Mouse (Mus musculus) embryonic facial prominence, embryonic 10.5 days (tissue): ENCODE measurements at regions not wholly inside any gene's neighbourhood (a gene's known extent, or its start where the extent isn't known, plus 50 kb on each side); places are given as distances from the start of the nearest gene placed in this dataset.

Experiments used
- DNase-seq: peaks from one replicate; pipeline ENCODE4 v3.0.0-alpha.2; 2017; ENCODE audit warnings: low spot score
- H3K27ac ChIP-seq: fragments of 300-500 bp; sonication (generic); replicated peaks from 2 replicates; pipeline ENCODE4 v1.5.1; 2016; ENCODE audit warnings: mild to moderate bottlenecking
- H3K27me3 ChIP-seq: fragments of 300-500 bp; sonication (generic); replicated peaks from 2 replicates; pipeline ENCODE4 v1.6.1; 2016; ENCODE audit warnings: low read depth, mild to moderate bottlenecking; ENCODE audit not compliant: poor library complexity, severe bottlenecking
- H3K36me3 ChIP-seq: fragments of 300-500 bp; sonication (generic); replicated peaks from 2 replicates; pipeline ENCODE4 v1.6.1; 2016; ENCODE audit warnings: mild to moderate bottlenecking, moderate library complexity
- H3K4me1 ChIP-seq: fragments of 300-500 bp; sonication (generic); 2 replicates; pipeline ENCODE4 v1.6.1; 2016
- H3K4me3 ChIP-seq: fragments of 300-500 bp; sonication (generic); 2 replicates; pipeline ENCODE4 v1.5.1; 2016; ENCODE audit warnings: mild to moderate bottlenecking, moderate library complexity
- H3K9me3 ChIP-seq: fragments of 300-500 bp; sonication (generic); 2 replicates; pipeline ENCODE4 v1.6.1; 2016; ENCODE audit warnings: mild to moderate bottlenecking
- WGBS: fragments of 180-500 bp; shearing (Covaris S2); methylation state at CpG from one replicate; pipeline ENCODE4 v1.1.7; 2016; 5-methylcytosine and 5-hydroxymethylcytosine counted together

DNA sequence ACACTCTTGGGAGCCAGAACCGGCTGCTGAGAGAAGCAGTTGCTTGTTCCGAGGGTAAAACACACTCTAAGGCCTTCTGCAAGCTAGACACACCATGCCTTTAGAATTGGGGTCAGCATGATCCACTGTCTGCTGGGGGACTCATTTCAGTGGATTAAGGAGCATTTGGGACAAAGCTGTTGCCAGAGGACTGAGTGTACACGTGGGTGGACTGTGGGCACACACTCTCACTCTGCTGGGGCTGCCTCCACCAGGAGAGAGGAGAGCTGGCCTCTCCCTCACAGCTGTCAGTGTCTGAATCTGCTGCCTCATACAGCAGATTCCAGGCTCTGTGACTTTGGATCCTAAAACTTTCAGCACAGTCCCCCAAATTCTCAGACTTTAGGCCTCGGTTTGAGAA is 161.2 kb upstream of the Rreb1 start:
- DNase-seq: no peak
- H3K27ac ChIP-seq: no peak overlapping the region
- H3K9me3 ChIP-seq: no peaks in the 10 kb centered on the region
- no peak overlapping the region for H3K4me3 ChIP-seq
- H3K4me1 ChIP-seq: peaks cover 13% of the 10 kb centered on the region
- 84% methylated on average over 4 of the region's 4 CpGs for WGBS
- no peaks in the 10 kb centered on the region for H3K27me3 ChIP-seq
- no peaks in the 10 kb centered on the region for H3K36me3 ChIP-seq

GRCm38 (mm10) chr13:37619841-37620725 is 158.1 kb upstream of the Rreb1 start:
- Histone ChIP-seq H3K36me3 (no peaks in the 10 kb centered on the region), H3K4me3 (no peak overlapping the region), H3K27ac (peak overlapping the region; percentile 64), H3K4me1 (peaks cover 13% of the 10 kb centered on the region), H3K27me3 (no peaks in the 10 kb centered on the region), H3K9me3 (no peaks in the 10 kb centered on the region)
- no peak for DNase-seq
- 54% methylated on average over 11 of the region's 11 CpGs for WGBS

GRCm38 (mm10) chr13:37621319-37622050 is 156.7 kb upstream of the Rreb1 start:
- no peaks in the 10 kb centered on the region for H3K27me3 ChIP-seq
- H3K36me3 ChIP-seq: no peaks in the 10 kb centered on the region
- peaks cover 13% of the 10 kb centered on the region for H3K4me1 ChIP-seq
- no peak for DNase-seq
- H3K9me3 ChIP-seq: no peaks in the 10 kb centered on the region
- H3K4me3 ChIP-seq: no peak overlapping the region
- WGBS: 92% methylated on average over 5 of the region's 5 CpGs
- no peak overlapping the region for H3K27ac ChIP-seq

DNA sequence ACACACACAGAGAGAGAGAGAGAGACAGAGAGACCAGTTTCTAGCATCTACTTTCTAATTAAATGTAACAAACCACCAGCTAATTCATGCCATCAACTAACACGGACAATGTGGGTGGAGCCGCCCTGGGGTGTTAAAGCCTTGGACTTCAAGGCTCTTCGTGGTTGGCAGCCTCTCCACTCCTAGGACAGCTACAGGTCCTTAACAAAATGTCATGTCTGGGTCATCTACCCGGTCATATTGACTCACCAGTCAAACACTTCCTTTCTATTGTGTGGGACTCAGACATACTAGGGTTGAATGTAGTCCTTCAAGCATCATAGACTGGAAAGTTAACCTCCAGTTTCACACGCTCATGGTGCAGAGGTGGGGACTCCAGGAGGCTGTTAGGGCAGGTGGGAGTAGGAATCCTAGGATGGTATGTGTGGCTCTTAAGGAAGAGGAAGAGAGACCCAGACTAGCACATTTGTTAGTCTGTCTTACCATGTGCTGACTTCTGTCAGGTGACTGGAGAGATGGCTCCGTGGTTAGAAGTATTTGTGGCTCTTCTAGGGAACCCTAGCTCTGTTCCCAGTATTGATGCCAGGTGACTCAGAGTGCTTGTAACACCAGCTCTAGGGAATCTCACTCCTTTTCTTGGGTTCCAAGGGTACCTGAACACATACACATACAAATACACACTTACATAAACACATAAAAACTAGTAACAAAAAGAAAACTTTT is 155.7 kb upstream of the Rreb1 start:
- no peaks in the 10 kb centered on the region for H3K36me3 ChIP-seq
- H3K27me3 ChIP-seq: no peaks in the 10 kb centered on the region
- H3K4me1 ChIP-seq: peaks cover 13% of the 10 kb centered on the region
- H3K9me3 ChIP-seq: no peaks in the 10 kb centered on the region
- WGBS: 75% methylated on average over 6 of the region's 6 CpGs
- no peak overlapping the region for H3K4me3 ChIP-seq
- no peak for DNase-seq
- no peak overlapping the region for H3K27ac ChIP-seq

- H3K9me3 ChIP-seq: no peaks in the 10 kb centered on the region
These were observed 153.5 kb upstream of the Rreb1 start for GRCm38 (mm10) chr13:37624741-37625140.

DNA sequence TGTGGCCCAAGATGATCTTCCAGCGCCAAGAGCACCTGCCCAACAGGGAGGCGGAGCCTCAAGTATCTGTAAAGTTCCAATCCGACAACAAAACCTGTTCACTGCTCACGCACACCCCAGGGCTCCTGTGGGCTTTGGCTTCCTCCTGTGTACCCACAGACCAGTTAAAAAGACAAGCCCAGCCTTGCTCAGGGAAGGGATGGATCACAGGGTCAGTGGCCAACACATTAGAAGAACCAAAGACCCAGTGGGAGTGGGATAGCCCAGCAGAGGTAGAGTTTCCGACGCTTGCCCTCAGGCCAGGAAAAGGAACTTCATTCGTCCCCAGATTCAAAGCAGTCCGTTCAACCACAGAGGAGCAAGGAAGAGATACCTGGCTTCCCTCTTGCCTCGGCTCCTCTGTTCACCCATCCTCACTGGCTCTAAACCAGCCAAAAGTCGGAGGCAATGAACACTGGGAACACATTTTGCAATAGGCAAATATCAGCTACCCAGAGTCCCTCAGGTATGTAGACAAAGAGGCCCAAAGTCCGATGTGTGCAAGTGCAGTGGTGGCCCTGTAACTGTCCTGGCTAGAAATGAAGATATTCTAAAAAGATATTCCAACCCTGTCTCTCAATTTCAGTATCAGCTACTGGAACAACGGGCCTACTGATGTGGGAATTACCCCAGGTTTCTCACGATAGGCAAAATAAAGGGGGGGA is 152.5 kb upstream of the Rreb1 start:
- DNase-seq: no peak
- WGBS: 87% methylated on average over 13 of the region's 13 CpGs
- no peaks in the 10 kb centered on the region for H3K27me3 ChIP-seq
- no peak overlapping the region for H3K27ac ChIP-seq
- no peaks in the 10 kb centered on the region for H3K36me3 ChIP-seq
- no peaks in the 10 kb centered on the region for H3K9me3 ChIP-seq
- no peak overlapping the region for H3K4me3 ChIP-seq
- H3K4me1 ChIP-seq: peaks cover 9% of the 10 kb centered on the region

More at GRCm38 (mm10) chr13:37624741-37625140, 153.5 kb upstream of the Rreb1 start:
- H3K36me3 ChIP-seq: no peaks in the 10 kb centered on the region
- no peak overlapping the region for H3K4me3 ChIP-seq
- H3K27ac ChIP-seq: no peak overlapping the region
- H3K4me1 ChIP-seq: peaks cover 18% of the 10 kb centered on the region
- WGBS: 55% methylated on average over 1 of the region's 1 CpGs
- no peak for DNase-seq
- no peaks in the 10 kb centered on the region for H3K27me3 ChIP-seq

DNA sequence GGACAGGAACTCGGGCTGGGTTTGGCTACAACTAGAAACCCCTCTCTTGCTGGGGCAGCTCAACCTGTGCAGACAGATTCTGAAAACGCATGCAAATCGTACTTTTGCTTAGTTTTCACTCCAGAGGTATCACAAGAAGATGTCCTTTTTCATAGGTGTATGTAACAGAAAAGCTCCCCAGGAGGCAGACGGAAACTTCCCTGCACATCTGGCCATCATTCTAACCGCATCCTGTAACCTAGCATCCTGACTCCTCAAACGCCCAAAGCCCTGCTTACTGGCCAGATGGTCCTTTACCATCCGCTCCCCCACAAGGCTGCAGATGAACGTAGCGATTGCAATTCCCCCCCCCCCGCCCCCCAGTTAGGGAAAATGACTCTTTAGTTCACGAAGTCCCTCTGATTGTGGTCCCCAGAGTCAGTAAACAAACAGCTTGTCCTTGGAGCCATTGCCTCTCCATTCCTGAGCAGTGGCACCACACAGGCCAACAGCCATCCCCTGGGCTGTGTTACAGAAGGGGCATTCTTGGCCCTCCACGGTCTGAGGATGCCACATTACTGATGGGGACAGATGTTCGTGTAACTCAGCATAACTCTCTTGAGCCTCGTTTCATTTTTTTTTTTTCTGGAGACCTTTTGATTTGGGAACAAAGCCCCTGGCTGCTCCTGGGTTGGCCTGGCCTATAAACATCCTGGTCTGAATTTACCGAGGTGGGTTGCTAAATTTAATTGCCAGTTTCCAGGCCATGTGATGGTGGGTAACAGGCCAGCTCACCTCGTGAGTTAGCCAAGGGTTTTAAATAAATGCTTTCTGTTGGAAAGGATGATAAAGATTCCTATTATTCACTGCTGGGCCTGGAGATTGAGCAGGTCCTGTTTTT is 149.6 kb upstream of the Rreb1 start:
- Histone ChIP-seq H3K9me3 (0 out of 2 replicates have a peak, but pooled peaks cover 5% of the 10 kb centered on the region), H3K4me3 (no peak overlapping the region), H3K36me3 (no peaks in the 10 kb centered on the region), H3K27me3 (no peaks in the 10 kb centered on the region), H3K27ac (0 out of 2 replicates have a peak overlapping the region, but pooled peaks have one; percentile 14), H3K4me1 (peaks cover 9% of the 10 kb centered on the region)
- no peak for DNase-seq
- 59% methylated on average over 16 of the region's 16 CpGs for WGBS

DNA sequence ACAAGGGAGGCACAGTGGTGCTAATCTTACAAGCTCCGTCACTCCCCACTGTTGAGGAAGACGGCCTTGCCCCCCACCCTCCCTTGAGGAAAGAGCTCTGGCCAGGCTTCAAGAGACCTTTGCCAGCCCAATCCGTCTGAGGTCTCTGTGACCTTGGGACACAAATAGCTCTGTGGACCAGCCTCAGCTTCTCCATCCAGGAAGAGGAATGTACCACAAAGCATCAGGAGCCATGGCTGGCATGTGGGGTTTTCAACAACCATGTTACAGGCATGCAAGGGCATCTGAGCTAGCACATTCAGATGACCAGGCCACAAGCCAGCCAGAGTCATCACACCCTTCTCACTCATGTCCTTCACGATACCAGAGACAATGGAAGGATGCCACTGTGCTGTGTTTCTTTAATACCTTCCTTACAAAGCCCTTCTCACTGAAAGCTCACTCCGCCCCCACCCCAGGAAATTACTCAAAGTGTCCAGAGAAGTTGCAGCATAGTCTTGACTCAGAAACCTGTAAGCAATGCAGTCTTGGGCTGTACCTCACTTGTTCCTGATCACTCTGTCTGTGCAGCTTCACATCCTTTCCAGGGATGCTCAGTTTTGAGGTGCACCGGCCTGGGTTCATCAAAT is 148.8 kb upstream of the Rreb1 start:
- Histone ChIP-seq H3K4me1 (peaks cover 9% of the 10 kb centered on the region), H3K27me3 (no peaks in the 10 kb centered on the region), H3K4me3 (no peak overlapping the region), H3K36me3 (no peaks in the 10 kb centered on the region), H3K9me3 (0 out of 2 replicates have a peak, but pooled peaks cover 5% of the 10 kb centered on the region), H3K27ac (no peak overlapping the region)
- no peak for DNase-seq
- 78% methylated on average over 6 of the region's 6 CpGs for WGBS

- Histone ChIP-seq H3K9me3 (0 out of 2 replicates have a peak, but pooled peaks cover 5% of the 10 kb centered on the region), H3K4me1 (peaks cover 9% of the 10 kb centered on the region), H3K36me3 (no peaks in the 10 kb centered on the region), H3K4me3 (no peak overlapping the region), H3K27ac (no peak overlapping the region), H3K27me3 (no peaks in the 10 kb centered on the region)
- WGBS: 91% methylated on average over 5 of the region's 5 CpGs
- DNase-seq: no peak
These were observed 145.3 kb upstream of the Rreb1 start for GRCm38 (mm10) chr13:37632835-37633440.

DNA sequence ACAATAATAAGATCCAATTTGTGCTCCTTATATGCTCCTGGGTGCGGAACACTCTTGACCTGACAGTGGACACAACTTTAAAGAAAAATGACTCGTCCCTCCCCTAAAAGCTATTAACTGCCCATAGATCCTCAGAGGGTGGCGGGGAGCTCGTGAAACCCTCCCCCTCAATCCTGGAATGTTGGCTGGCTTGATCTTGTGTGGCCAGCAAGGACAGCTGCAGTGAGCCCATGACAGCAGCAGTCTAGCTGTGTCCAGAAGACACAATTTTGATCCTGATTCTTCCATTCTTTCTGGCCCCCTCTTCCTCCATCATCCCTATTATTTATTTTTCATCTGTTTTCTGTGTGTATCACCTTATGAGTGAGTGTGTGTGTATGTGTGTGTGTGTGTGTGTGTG is 141.8 kb upstream of the Rreb1 start:
- H3K27me3 ChIP-seq: no peaks in the 10 kb centered on the region
- no peak overlapping the region for H3K27ac ChIP-seq
- H3K36me3 ChIP-seq: no peaks in the 10 kb centered on the region
- H3K9me3 ChIP-seq: 0 out of 2 replicates have a peak, but pooled peaks cover 5% of the 10 kb centered on the region
- no peak for DNase-seq
- WGBS: 82% methylated on average over 4 of the region's 4 CpGs
- no peaks in the 10 kb centered on the region for H3K4me1 ChIP-seq
- H3K4me3 ChIP-seq: no peak overlapping the region

GRCm38 (mm10) chr13:37637151-37637550 is 141.0 kb upstream of the Rreb1 start:
- Histone ChIP-seq H3K36me3 (no peaks in the 10 kb centered on the region), H3K4me3 (no peak overlapping the region), H3K4me1 (no peaks in the 10 kb centered on the region), H3K27ac (no peak overlapping the region), H3K27me3 (no peaks in the 10 kb centered on the region), H3K9me3 (0 out of 2 replicates have a peak, but pooled peaks cover 5% of the 10 kb centered on the region)
- 89% methylated on average over 10 of the region's 10 CpGs for WGBS
- no peak for DNase-seq
